Mouse (Mus musculus) G1E (cell line): ENCODE data around the gene Emcn.

Experiments used
- CTCF ChIP-seq: IDR thresholded peaks from 2 replicates; pipeline ENCODE4 v1.5.1; 2012; ENCODE audit warnings: low read depth, low read length, inconsistent platforms, mixed read lengths
- GATA1 ChIP-seq: IDR thresholded peaks from 2 replicates; pipeline ENCODE4 v1.6.1; 2012; ENCODE audit warnings: borderline replicate concordance, low read length, inconsistent platforms, mixed read lengths
- GATA2 ChIP-seq: IDR thresholded peaks from 2 replicates; pipeline ENCODE4 v1.6.1; 2012; ENCODE audit warnings: low read depth, low read length, inconsistent platforms, borderline replicate concordance
- POLR2AphosphoS5 ChIP-seq: IDR thresholded peaks from 2 replicates; pipeline ENCODE4 v1.6.1; 2012; ENCODE audit warnings: low read depth, low read length, inconsistent platforms; ENCODE audit not compliant: insufficient replicate concordance
- TAL1 ChIP-seq: conservative IDR thresholded peaks from 2 replicates; pipeline ENCODE4 v1.6.1; 2012; ENCODE audit warnings: low read depth, low read length, inconsistent platforms, mixed read lengths

GRCm38 (mm10) chr3:137464902-137465629 lies 124.2 kb downstream of the Emcn start:
- TF ChIP-seq CTCF (no peak), GATA2 (no peak), POLR2AphosphoS5 (no peak), GATA1 (no peak), TAL1 (no peak)
